Mouse (Mus musculus) lung, postnatal 0 days (tissue): ENCODE results near the gene Nppc. TPM values are rescaled to one million over a fixed set of nuclear protein-coding genes. Genes with fewer than 3 reads are reported as not detected.

ENCODE experiments used
- ATAC-seq: fragments of 200-750 bp; cut with Nextera tagmentation; 2 replicates; pipeline ENCODE4 v1.8.0; 2017; ENCODE audit warnings: moderate library complexity
- DNase-seq: peaks from one replicate; pipeline ENCODE4 v3.0.0-alpha.2; 2016; ENCODE audit warnings: low spot score
- H3K27ac ChIP-seq: fragments of 300-500 bp; sonication (generic); 2 replicates; pipeline ENCODE4 v1.5.1; 2014; ENCODE audit warnings: antibody characterized with exemption, mild to moderate bottlenecking, low read length, mixed read lengths
- H3K27me3 ChIP-seq: fragments of 300-500 bp; sonication (generic); replicated peaks from 2 replicates; pipeline ENCODE4 v1.6.1; 2014; ENCODE audit warnings: low read length, mixed read lengths; ENCODE audit not compliant: insufficient read depth
- H3K36me3 ChIP-seq: fragments of 300-500 bp; sonication (generic); 2 replicates; pipeline ENCODE4 v1.6.1; 2014; ENCODE audit warnings: low read length, mixed read lengths; ENCODE audit not compliant: insufficient read depth
- H3K4me1 ChIP-seq: fragments of 300-500 bp; sonication (generic); 2 replicates; pipeline ENCODE4 v1.6.1; 2014; ENCODE audit warnings: antibody characterized with exemption, low read depth, low read length, mixed read lengths; ENCODE audit not compliant: insufficient read depth
- H3K4me2 ChIP-seq: fragments of 300-500 bp; sonication (generic); replicated peaks from 2 replicates; pipeline ENCODE4 v1.6.1; 2014; ENCODE audit warnings: low read depth, mild to moderate bottlenecking, low read length, moderate library complexity, mixed read lengths
- H3K4me3 ChIP-seq: fragments of 300-500 bp; sonication (generic); 2 replicates; pipeline ENCODE4 v1.5.1; 2014; ENCODE audit warnings: low read depth, low read length
- H3K9ac ChIP-seq: fragments of 300-500 bp; sonication (generic); replicated peaks from 2 replicates; pipeline ENCODE4 v1.6.1; 2014; ENCODE audit warnings: low read depth, mild to moderate bottlenecking
- H3K9me3 ChIP-seq: fragments of 300-500 bp; sonication (generic); 2 replicates; pipeline ENCODE4 v1.6.1; 2016; ENCODE audit warnings: low read length, mixed read lengths
- CTCF ChIP-seq: IDR thresholded peaks from 2 replicates; pipeline ENCODE4 v1.5.1; 2016; ENCODE audit warnings: antibody characterized with exemption, mild to moderate bottlenecking
- EP300 ChIP-seq: IDR thresholded peaks from 2 replicates; pipeline ENCODE4 v1.6.1; 2016; ENCODE audit warnings: antibody characterized with exemption, mild to moderate bottlenecking, control low read depth
- WGBS: fragments of 180-500 bp; shearing (Covaris S2); extraction: QIAGEN DNeasy Blood & Tissue Kit; methylation state at CpG from one replicate; pipeline ENCODE4 v1.1.7; 2014; 5-methylcytosine and 5-hydroxymethylcytosine counted together
- polyA plus RNA-seq: library from polyadenylated mRNA; unstranded; fragments of >200 nt; fragmentation: Nextera tagmentation; extraction: Ambion mirVana; gene quantifications from 2 replicates; pipeline ENCODE4 v1.2.1, GENCODE M21; 2015

Nppc gene
- polyA plus RNA-seq, 1 experiment from 2014 or later, result 4.0 TPM

- WGBS, result 54% methylated on average over 13 of the region's 13 CpGs
- DNase-seq, result peak; percentile 44
Observed at GRCm38 (mm10) chr1:86643101-86643809, 27.1 kb downstream of the Nppc start.

GRCm38 (mm10) chr1:86634751-86635359 lies 35.5 kb downstream of the Nppc start:
- DNase-seq (peak; percentile 62), ATAC-seq (peak; percentile 70; the same call in 1 of the 2 replicates)
- 50% methylated on average over 6 of the region's 6 CpGs for WGBS
- no peaks in the 10 kb centered on the region for H3K4me1 ChIP-seq
- no peak overlapping the region for H3K9ac ChIP-seq
- no peak overlapping the region for H3K4me2 ChIP-seq
- H3K9me3 ChIP-seq, result no peaks in the 10 kb centered on the region
- no peak overlapping the region for H3K4me3 ChIP-seq
- no peaks in the 10 kb centered on the region for H3K27me3 ChIP-seq
- H3K27ac ChIP-seq, result no peak overlapping the region
- TF ChIP-seq EP300, result no peak
- TF ChIP-seq CTCF, result no peak
- H3K36me3 ChIP-seq, result no peaks in the 10 kb centered on the region

More at GRCm38 (mm10) chr1:86643101-86643809, 27.1 kb downstream of the Nppc start:
- Histone ChIP-seq H3K9ac (no peak overlapping the region), H3K9me3 (no peaks in the 10 kb centered on the region), H3K4me2 (no peak overlapping the region), H3K4me1 (no peaks in the 10 kb centered on the region), H3K27ac (no peak overlapping the region), H3K4me3 (no peak overlapping the region), H3K36me3 (no peaks in the 10 kb centered on the region), H3K27me3 (no peaks in the 10 kb centered on the region)
- ATAC-seq, result peak; percentile 32; the same call in 1 of the 2 replicates
- TF ChIP-seq EP300, result no peak
- peak; percentile 34 for TF ChIP-seq CTCF

DNA sequence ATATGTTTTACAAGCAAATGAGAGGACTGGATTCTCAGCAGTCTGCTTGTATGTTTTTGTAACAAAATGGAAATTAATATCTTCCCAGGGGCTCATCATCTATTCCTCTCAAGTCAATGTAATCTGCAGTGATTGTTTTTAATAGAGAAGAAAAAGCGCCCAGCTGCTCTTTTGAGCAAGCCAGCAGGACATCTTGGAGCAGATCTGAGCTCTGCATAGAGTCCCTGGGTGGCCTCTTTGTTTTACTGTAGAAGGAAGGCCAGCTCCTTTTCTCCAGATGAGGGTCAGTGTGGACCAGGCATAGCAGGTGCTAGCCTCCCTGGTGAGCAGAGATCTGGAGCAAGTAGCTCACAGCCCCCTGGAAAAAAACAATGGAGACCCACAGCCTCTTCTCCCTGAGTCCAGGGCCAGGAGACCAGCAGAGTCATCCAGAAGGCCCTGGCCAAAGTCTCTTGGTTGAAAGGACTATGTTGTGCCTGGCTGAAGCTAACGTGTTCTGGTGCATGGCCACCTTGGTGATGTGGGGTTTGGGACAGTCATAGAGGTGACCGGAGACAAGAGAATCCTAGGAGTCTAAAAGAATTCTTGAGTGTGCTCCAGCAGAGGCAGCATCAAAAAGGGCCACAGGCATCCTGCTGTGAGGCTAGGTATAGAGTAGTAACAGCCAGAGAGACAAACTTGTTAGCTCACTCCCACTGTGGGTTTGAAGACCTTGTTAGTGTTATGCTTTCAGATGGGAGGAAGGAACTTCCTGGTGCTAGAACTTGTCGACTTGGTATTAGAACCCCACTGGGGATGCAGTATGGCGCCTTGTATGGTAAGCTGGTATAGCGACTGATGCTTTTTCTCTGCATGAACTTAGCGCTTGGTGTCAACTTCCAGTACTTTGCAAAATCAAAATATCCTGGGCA lies 36.3 kb downstream of the Nppc start:
- Histone ChIP-seq H3K27ac (no peak overlapping the region), H3K9ac (no peak overlapping the region), H3K4me2 (no peak overlapping the region), H3K4me1 (no peaks in the 10 kb centered on the region), H3K4me3 (no peak overlapping the region), H3K27me3 (no peaks in the 10 kb centered on the region), H3K9me3 (no peaks in the 10 kb centered on the region), H3K36me3 (no peaks in the 10 kb centered on the region)
- 64% methylated on average over 7 of the region's 7 CpGs for WGBS
- ATAC-seq, result no peak
- no peak for DNase-seq
- no peak for TF ChIP-seq EP300
- no peak for TF ChIP-seq CTCF

- H3K4me3 ChIP-seq, result no peak overlapping the region
- no peak overlapping the region for H3K4me2 ChIP-seq
- ATAC-seq (no peak), DNase-seq (no peak)
- TF ChIP-seq EP300 (no peak), CTCF (no peak)
- H3K36me3 ChIP-seq, result no peaks in the 10 kb centered on the region
- no peaks in the 10 kb centered on the region for H3K27me3 ChIP-seq
- no peaks in the 10 kb centered on the region for H3K9me3 ChIP-seq
- WGBS, result 57% methylated on average over 3 of the region's 3 CpGs
- H3K27ac ChIP-seq, result no peak overlapping the region
- H3K4me1 ChIP-seq, result no peaks in the 10 kb centered on the region
- no peak overlapping the region for H3K9ac ChIP-seq
Observed at GRCm38 (mm10) chr1:86633434-86633833, 36.9 kb downstream of the Nppc start.

DNA sequence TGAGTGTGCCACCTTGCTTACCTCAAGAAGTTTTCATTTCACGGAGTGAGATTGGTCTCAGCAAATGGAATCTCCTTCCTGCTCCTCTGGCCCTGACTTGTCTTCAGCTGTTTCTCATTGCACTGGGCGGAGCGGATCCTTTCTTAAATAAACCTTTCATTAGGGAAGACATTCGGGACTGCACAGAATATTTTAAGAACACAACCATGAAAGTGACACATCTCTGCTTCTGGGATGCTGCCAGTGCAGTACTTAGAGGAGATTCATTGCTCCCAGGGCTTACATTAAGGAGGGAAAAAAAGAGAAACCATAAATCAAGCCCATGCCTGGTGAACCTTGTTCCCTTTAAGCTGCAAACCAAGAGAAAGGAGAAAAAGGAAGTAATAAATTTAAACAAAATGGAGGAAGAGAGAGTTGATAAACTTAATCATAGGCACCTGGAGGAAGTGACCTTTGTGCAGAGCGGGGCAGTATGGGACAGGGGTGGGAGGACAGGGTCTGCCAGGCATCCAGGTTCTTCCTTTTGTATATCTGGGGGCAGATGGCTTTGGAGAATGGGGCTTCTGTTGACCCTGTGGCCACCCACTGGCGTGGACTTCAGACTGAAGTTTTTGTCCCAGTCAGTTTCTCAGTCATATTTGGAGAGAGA lies 37.5 kb downstream of the Nppc start:
- Histone ChIP-seq H3K27ac (no peak overlapping the region), H3K36me3 (no peaks in the 10 kb centered on the region), H3K4me2 (no peak overlapping the region), H3K4me1 (no peaks in the 10 kb centered on the region), H3K9me3 (no peaks in the 10 kb centered on the region), H3K9ac (no peak overlapping the region), H3K4me3 (no peak overlapping the region), H3K27me3 (no peaks in the 10 kb centered on the region)
- TF ChIP-seq CTCF, result no peak
- TF ChIP-seq EP300, result no peak
- ATAC-seq (no peak), DNase-seq (no peak)
- WGBS, result 47% methylated on average over 6 of the region's 6 CpGs
